Mouse (Mus musculus) adrenal gland, adult 10 weeks (tissue): ENCODE results near the gene Eif3c. TPM values are rescaled to one million over a fixed set of nuclear protein-coding genes. Genes with fewer than 3 reads are reported as not detected.

ENCODE experiments used
- polyA plus RNA-seq: library from polyadenylated mRNA; stranded (reverse); fragments of 350-450 nt; fragmentation: Illumina TruSeq; extraction: RNeasy Lipid Tissue Mini Kit (QIAGEN cat#74804); gene quantifications from one replicate; pipeline ENCODE4 v1.2.3, GENCODE M21; 2014; ENCODE audit warnings: low read depth, low replicate concordance

Eif3c gene
- polyA plus RNA-seq: 249 TPM

DNA sequence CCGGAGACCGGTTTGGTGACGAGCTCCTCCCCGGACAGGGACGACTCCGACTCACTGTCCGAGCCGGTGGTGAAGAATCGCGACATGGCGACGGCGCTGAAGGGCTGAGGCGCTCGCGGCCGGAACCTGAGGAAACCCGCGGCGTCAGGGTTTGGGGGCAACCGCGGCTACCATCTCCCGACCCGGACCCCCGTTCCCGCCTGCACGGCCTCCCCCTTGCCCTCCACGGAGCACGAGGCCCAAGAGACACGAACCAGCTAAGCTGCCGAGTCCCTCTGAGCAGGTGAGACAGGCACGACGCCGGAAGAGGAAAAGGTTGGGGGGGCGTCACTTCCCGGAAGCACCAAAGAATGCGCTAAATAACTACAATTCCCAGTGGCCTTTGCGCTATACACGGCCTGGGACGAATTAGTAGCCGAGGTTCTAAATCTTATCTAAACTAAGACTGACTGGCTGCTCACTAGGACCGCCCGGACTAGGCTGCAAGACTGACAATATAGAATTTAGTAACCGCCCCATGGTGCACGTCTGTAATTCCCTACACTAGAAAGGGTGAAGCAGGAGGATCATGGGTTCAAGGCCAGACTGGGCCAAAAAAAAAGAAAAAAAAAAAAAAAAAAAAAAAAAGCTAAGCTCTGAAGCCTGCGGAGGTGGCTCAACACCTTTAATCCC is at the start of gene Eif3c:
Gene Eif3c, minus strand, starts transcription at position 318 of the 672 bp plus-strand sequence.

DNA sequence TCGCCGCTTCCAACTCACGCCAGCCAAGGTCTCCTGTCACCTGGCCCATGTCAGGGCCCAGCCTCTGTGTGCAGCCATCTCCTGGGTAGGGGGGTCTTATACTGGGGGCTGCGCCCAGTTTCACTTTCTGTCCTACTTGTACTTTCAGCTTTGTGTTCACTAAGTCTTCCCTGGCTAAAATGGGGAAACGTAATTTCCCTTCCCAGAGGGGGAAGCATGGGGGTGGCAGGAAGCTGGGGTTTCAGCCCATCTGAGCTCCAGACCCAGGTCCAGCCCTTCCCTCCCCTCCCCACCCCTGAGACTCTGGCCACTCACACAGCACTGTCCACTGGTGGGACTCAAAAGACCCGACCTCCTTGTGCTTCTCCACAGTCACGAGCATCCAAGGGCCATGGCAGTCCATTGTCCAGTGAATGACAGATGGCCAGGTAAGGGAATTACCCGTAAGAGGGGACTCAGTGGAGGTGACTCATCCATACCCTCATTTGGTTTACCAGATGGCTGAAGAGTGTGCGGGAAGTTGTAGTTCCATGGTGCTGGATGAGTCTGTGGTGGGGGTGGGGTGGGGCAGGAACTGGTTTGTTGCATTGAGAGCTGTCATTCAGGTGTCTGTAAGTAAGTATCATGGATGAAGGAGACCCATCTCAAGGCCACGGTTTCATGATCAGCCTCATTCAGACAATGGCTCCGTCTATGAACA is 28.8 kb upstream of the Eif3c start, which contains the start of gene Il27:
Gene Il27, minus strand, starts transcription at position 80 of the 700 bp plus-strand sequence.

DNA sequence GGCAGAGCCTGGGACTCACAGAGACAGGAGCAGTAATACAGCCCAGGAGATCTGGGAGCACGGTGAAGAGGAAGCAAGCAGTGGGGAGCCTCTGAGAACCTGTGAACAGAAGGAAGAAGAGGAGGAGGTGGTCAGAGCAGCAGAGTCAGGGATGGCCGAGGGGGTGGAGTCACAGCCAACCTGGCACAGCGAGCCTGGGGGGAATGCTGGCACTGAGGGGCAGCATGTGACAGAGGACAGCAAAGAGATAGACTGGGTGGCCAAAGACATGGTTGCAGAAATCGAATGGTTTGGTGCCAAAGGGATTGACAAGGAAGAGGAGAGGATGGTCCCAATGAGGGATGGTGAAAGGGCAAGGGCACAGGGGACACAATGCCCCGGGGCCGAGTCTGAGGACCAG is 19.5 kb upstream of the Eif3c start, which contains the start of gene Cln3:
Gene Cln3, minus strand, starts transcription at position 101 of the 400 bp plus-strand sequence.

DNA sequence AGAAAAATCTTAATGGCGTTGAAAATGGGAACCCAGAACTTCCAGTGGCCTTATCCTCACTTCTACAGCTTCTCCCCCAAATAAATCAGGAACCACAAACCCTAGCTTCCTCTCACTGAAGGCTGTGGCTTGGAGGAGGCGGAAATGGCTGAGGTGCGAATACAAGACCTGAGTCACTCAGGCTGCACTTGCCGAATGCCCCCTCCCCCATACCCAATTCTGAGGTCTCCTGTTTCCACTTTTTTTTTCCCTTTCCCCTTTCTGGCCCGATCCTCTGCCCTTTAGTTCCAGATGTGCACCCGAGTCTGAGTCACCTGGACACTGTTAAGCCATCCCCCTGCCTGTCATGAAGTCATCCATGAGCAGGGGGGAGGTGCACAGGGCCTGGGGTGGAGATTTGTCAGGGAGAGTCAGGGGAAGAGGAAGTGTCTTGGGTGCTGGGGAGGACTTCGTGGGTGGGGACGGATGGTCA is 18.3 kb upstream of the Eif3c start, which contains the start of gene Apobr:
Gene Apobr, plus strand, starts transcription at position 437 of the 472 bp plus-strand sequence.

DNA sequence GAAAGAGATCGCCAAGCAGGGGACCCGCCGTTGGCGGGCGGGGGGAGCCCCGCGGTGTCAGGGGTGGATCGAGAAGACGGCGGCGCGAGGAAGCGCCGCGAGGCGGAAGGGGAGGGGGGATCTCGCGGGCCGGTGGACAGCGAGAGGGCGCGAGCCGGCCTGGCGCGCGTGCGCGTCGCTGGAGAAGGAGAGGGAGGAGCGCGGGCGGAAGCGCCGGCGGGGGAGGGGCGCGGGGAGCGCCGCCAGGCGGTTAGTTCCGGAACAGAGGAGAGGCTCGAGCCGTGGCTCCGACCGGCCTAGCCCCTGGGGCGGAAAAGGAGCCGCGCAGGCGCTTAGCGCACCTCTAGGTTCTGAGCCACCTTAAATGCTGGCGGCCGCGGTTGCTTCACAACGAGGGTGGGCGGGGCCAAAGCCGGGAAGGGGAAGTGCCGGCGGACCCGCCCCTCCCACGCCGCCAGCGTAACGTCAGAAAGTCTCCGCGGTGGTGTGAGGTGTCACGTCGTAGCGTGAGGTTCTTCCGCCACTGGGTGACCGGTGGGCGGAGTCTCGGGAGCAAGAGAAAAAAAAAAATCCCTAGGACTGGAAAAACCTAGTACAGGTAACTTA is 62.8 kb downstream of the Eif3c start, which contains the start of gene Atxn2l:
Gene Atxn2l, minus strand, starts transcription at position 165 of the 606 bp plus-strand sequence.

Other genes with a start within 250 kb of the Eif3c start
- not detected for gene Lat, start 196.8 kb downstream of the Eif3c start, polyA plus RNA-seq
- gene Spns1, start 189.0 kb downstream of the Eif3c start, polyA plus RNA-seq: 2.4 TPM
- gene Nfatc2ip, start 169.7 kb downstream of the Eif3c start, polyA plus RNA-seq: 7.6 TPM
- gene Cd19, start 151.5 kb downstream of the Eif3c start, polyA plus RNA-seq: not detected
- gene Rabep2, start 137.7 kb downstream of the Eif3c start, polyA plus RNA-seq: 0.47 TPM
- gene Atp2a1, start 103.3 kb downstream of the Eif3c start, polyA plus RNA-seq: 5.9 TPM
- gene Sh2b1, start 91.0 kb downstream of the Eif3c start, polyA plus RNA-seq: 1.3 TPM
- 8.8 TPM for gene Tufm, start 79.0 kb downstream of the Eif3c start, polyA plus RNA-seq
- 23.1 TPM for gene Atxn2l, start 63.0 kb downstream of the Eif3c start, polyA plus RNA-seq
- 0.47 TPM for gene Apobr, start 18.5 kb upstream of the Eif3c start, polyA plus RNA-seq
- gene Cln3, start 19.4 kb upstream of the Eif3c start, polyA plus RNA-seq: 2.4 TPM
- gene Il27, start 28.5 kb upstream of the Eif3c start, polyA plus RNA-seq: not detected
- gene Nupr1, start 64.5 kb upstream of the Eif3c start, polyA plus RNA-seq: 4.6 TPM
- gene Sgf29, start 82.9 kb upstream of the Eif3c start, polyA plus RNA-seq: 1.6 TPM
- 105 TPM for gene Sult1a1, start 110.0 kb upstream of the Eif3c start, polyA plus RNA-seq
- 0.12 TPM for gene Bola2, start 129.0 kb upstream of the Eif3c start, polyA plus RNA-seq
- 1.3 TPM for gene Slx1b, start 129.4 kb upstream of the Eif3c start, polyA plus RNA-seq
- gene Coro1a, start 141.4 kb upstream of the Eif3c start, polyA plus RNA-seq: 3.2 TPM
- gene Mapk3, start 193.2 kb upstream of the Eif3c start, polyA plus RNA-seq: 30.8 TPM
- not detected for gene Gdpd3, start 199.9 kb upstream of the Eif3c start, polyA plus RNA-seq
- gene Ypel3, start 210.5 kb upstream of the Eif3c start, polyA plus RNA-seq: 12.0 TPM
- not detected for gene Tbx6, start 215.1 kb upstream of the Eif3c start, polyA plus RNA-seq
- 28.4 TPM for gene Ppp4c, start 226.1 kb upstream of the Eif3c start, polyA plus RNA-seq
- gene Fam57b, start 231.3 kb upstream of the Eif3c start, polyA plus RNA-seq: not detected